Mouse (Mus musculus) urinary bladder, postnatal 10 days (tissue): ENCODE data around the gene Hck.

ENCODE experiments used
- DNase-seq: peaks from one replicate; pipeline ENCODE4 v3.0.0; 2022; ENCODE audit warnings: low spot score

Gene Hck

GRCm38 (mm10) chr2:153090551-153091165, 17.6 kb upstream of the Hck start:
- no peak for DNase-seq

- DNase-seq, result no peak
These were observed 1.1 kb upstream of the Hck start for GRCm38 (mm10) chr2:153107046-153107766.

- DNase-seq, result no peak
These were observed 466 bp upstream of the Hck start for GRCm38 (mm10) chr2:153107802-153108201.

GRCm38 (mm10) chr2:153109596-153109995, 1.3 kb downstream of the Hck start:
- DNase-seq, result no peak

GRCm38 (mm10) chr2:153111298-153111697, 3.0 kb downstream of the Hck start:
- DNase-seq, result no peak

GRCm38 (mm10) chr2:153115679-153116081, 7.4 kb downstream of the Hck start:
- peak; percentile 3 for DNase-seq

GRCm38 (mm10) chr2:153117051-153117486, 8.8 kb downstream of the Hck start:
- DNase-seq, result peak; percentile 9

- no peak for DNase-seq
These were observed 11.2 kb downstream of the Hck start for GRCm38 (mm10) chr2:153119488-153119887.

GRCm38 (mm10) chr2:153120126-153120525, 11.9 kb downstream of the Hck start:
- DNase-seq, result no peak

GRCm38 (mm10) chr2:153121821-153122615, 13.8 kb downstream of the Hck start:
- DNase-seq, result no peak

GRCm38 (mm10) chr2:153122701-153123100, 14.4 kb downstream of the Hck start:
- no peak for DNase-seq

- no peak for DNase-seq
These were observed 17.6 kb downstream of the Hck start for GRCm38 (mm10) chr2:153125875-153126274.

- DNase-seq, result no peak
These were observed 22.8 kb downstream of the Hck start for GRCm38 (mm10) chr2:153131019-153131418.

- no peak for DNase-seq
These were observed 26.0 kb downstream of the Hck start for GRCm38 (mm10) chr2:153134237-153134636.

GRCm38 (mm10) chr2:153136211-153136610, 27.9 kb downstream of the Hck start:
- no peak for DNase-seq

GRCm38 (mm10) chr2:153139158-153139557, 30.9 kb downstream of the Hck start:
- DNase-seq, result no peak

GRCm38 (mm10) chr2:153139996-153140613, 31.8 kb downstream of the Hck start:
- DNase-seq, result no peak

GRCm38 (mm10) chr2:153142620-153143199, 34.4 kb downstream of the Hck start:
- no peak for DNase-seq

GRCm38 (mm10) chr2:153145346-153145745, 37.1 kb downstream of the Hck start:
- no peak for DNase-seq

- no peak for DNase-seq
These were observed 39.0 kb downstream of the Hck start for GRCm38 (mm10) chr2:153147236-153147635.

- no peak for DNase-seq
These were observed 39.4 kb downstream of the Hck start for GRCm38 (mm10) chr2:153147715-153148114.

GRCm38 (mm10) chr2:153149742-153150141, 41.5 kb downstream of the Hck start:
- DNase-seq, result no peak
